Mouse (Mus musculus) liver, embryonic 18 days (tissue): ENCODE results near the gene Pigr. TPM values are rescaled to one million over a fixed set of nuclear protein-coding genes. Genes with fewer than 3 reads are reported as not detected.

Experiments
- polyA plus RNA-seq: library from polyadenylated mRNA; depleted of rRNA; stranded (reverse); fragments of >200 nt; gene quantifications from 2 replicates; pipeline ENCODE4 v1.2.3, GENCODE M21; 2012; rRNA removed

Pigr gene
- polyA plus RNA-seq = 1.0 and 1.1 TPM in 2 replicates

DNA sequence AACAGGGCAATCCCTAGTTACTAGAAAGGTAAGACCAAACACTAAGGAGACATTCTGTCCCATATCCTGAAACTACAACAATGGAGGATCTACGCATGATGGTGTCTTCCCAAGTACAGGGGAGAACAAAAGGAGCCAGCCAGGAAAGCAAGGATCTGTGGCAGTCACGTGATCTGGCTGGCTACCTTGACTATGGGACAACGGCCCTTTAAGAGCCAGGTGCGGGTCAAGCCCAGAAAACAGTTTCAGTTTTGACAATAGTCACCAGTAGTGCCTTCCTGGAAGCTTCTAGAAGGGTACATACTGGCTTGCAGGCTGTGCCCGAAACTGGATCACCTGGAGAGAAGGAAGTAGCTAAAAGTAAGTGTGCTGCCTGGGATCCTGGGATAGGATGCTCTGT, at the start of gene Pigr:
Pigr (plus strand) TSS at position 237 of the 400 bp plus-strand sequence.

GRCm38 (mm10) chr1:130800602-130801001, 25.9 kb upstream of the Pigr start, which contains the start of gene Fcamr:
Fcamr (plus strand) TSS chr1:130800902.

DNA sequence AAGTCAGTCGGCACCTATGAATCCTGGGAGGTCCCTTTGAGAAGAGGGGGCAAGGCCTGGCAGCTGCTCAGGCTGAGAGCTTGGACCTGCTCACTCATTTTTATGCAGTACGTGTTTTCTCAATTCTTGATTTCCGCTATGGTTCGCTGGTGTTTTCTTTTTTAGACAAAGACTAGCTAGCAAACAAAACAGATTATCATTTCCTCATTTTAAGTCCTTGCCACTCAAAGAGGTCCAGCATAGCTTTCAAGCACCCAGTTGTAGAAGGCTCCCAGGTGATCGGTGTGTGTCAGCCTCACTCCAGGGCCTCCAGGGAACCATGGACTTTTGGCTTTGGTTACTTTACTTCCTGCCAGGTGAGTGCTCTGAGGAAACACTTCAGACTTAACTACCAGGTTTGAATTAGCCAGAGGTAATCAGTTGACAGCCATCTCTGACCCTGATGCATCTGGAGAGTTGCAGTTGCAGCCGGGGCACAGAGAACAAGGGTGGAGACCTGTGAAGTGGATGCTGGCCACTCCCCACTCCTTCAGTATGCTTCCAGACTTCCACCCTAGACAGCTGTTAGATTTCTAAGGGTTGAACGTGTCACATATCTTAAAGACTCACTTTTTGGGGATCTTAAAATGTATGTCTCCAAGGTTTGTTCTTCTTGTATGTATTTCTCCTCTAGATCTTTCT, 39.2 kb downstream of the Pigr start, which contains the start of gene Fcmr:
Fcmr (plus strand) TSS at position 129 of the 681 bp plus-strand sequence.

DNA sequence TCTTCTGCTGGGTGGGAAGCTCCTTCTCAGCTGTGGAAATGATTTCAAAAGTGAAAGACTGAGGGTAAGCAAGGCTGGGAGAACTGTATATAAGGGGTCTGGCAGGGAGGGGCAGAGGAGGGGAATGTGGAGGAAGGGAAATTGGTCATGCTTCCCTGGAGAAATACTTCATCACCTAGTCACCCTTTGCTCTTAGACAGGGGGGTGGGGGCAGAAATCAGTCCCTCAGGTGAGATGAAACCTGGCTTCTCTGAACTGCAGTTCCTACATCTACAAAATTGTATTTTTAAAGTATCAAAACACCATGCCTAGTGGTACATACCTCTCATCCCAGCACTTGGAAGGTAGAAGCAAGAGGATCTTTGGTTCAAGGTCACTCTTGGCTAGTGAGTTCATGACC, 60.9 kb downstream of the Pigr start, which contains the start of gene Il24:
Il24 (minus strand) TSS at position 101 of the 400 bp plus-strand sequence.

Other genes with a start within 250 kb of the Pigr start
- gene Zp3r, start 197.1 kb upstream of the Pigr start, polyA plus RNA-seq = not detected in 2 replicates
- 4.4 and 8.9 TPM in 2 replicates for gene C4bp, start 165.1 kb upstream of the Pigr start, polyA plus RNA-seq
- 0.01 TPM in 1 of 2 replicates, not detected in the other for gene Gm29427, start 110.9 kb upstream of the Pigr start, polyA plus RNA-seq
- gene Yod1, start 109.4 kb upstream of the Pigr start, polyA plus RNA-seq = 3.5 and 3.6 TPM in 2 replicates
- 5.3 and 6.0 TPM in 2 replicates for gene Pfkfb2, start 97.4 kb upstream of the Pigr start, polyA plus RNA-seq
- 1.4 and 1.5 TPM in 2 replicates for gene AA986860, start 94.7 kb upstream of the Pigr start, polyA plus RNA-seq
- gene Fcamr, start 25.8 kb upstream of the Pigr start, polyA plus RNA-seq = 0.02 and 0.04 TPM in 2 replicates
- 0.11 TPM in 1 of 2 replicates, not detected in the other for gene Fcmr, start 39.0 kb downstream of the Pigr start, polyA plus RNA-seq
- gene Il24, start 60.8 kb downstream of the Pigr start, polyA plus RNA-seq = not detected in 2 replicates
- gene Il20, start 84.8 kb downstream of the Pigr start, polyA plus RNA-seq = not detected in 2 replicates
- not detected in 2 replicates for gene Il19, start 113.4 kb downstream of the Pigr start, polyA plus RNA-seq
- gene Il10, start 193.2 kb downstream of the Pigr start, polyA plus RNA-seq = 0.03 and 0.11 TPM in 2 replicates